Mouse (Mus musculus) forebrain, embryonic 14.5 days (tissue): ENCODE results near the gene Prex1. TPM values are rescaled to one million over a fixed set of nuclear protein-coding genes. Genes with fewer than 3 reads are reported as not detected.
"Not testable (repeated sequence)": the region's sequence is repeated elsewhere in the genome, so short reads cannot be mapped to it uniquely, and the experiment has no call there.

ENCODE experiments used
- ATAC-seq: fragments of 200-750 bp; cut with Nextera tagmentation; 2 replicates; pipeline ENCODE4 v1.8.0; 2017; ENCODE audit warnings: mild to moderate bottlenecking, moderate library complexity
- DNase-seq: peaks from one replicate; pipeline ENCODE4 v3.0.0-alpha.2; 2015; ENCODE audit warnings: low spot score
- H3K27ac ChIP-seq: fragments of 300-500 bp; sonication (generic); 2 replicates; pipeline ENCODE4 v1.5.1; 2014; ENCODE audit warnings: low read depth, mild to moderate bottlenecking, control low read depth, low read length, moderate library complexity
- H3K27me3 ChIP-seq: fragments of 300-500 bp; sonication (generic); replicated peaks from 2 replicates; pipeline ENCODE4 v1.6.1; 2014; ENCODE audit warnings: low read length, control low read depth, mixed read lengths; ENCODE audit not compliant: control insufficient read depth, insufficient read depth
- H3K36me3 ChIP-seq: fragments of 300-500 bp; sonication (generic); 2 replicates; pipeline ENCODE4 v1.6.1; 2014; ENCODE audit warnings: low read length, control low read depth; ENCODE audit not compliant: control insufficient read depth, insufficient read depth
- H3K4me1 ChIP-seq: fragments of 300-500 bp; sonication (generic); 2 replicates; pipeline ENCODE4 v1.6.1; 2014; ENCODE audit warnings: antibody characterized with exemption, low read length, control low read depth; ENCODE audit not compliant: control insufficient read depth, insufficient read depth
- H3K4me2 ChIP-seq: fragments of 300-500 bp; sonication (generic); 2 replicates; pipeline ENCODE4 v1.6.1; 2014; ENCODE audit warnings: mild to moderate bottlenecking, control low read depth, low read length
- H3K4me3 ChIP-seq: fragments of 300-500 bp; sonication (generic); 2 replicates; pipeline ENCODE4 v1.5.1; 2014; ENCODE audit warnings: low read depth, low read length, control low read depth
- H3K9ac ChIP-seq: fragments of 300-500 bp; sonication (generic); 2 replicates; pipeline ENCODE4 v1.6.1; 2014; ENCODE audit warnings: mild to moderate bottlenecking, low read length, control low read depth, moderate library complexity
- H3K9me3 ChIP-seq: fragments of 300-500 bp; sonication (generic); replicated peaks from 2 replicates; pipeline ENCODE4 v1.6.1; 2016; ENCODE audit warnings: low read length, control low read depth, mixed read lengths; ENCODE audit not compliant: control insufficient read depth
- WGBS: fragments of 180-500 bp; shearing (Covaris S2); extraction: QIAGEN DNeasy Blood & Tissue Kit; methylation state at CpG from one replicate; pipeline ENCODE4 v1.1.7; 2014; 5-methylcytosine and 5-hydroxymethylcytosine counted together
- polyA plus RNA-seq: library from polyadenylated mRNA; unstranded; fragments of >200 nt; fragmentation: Nextera tagmentation; extraction: Ambion mirVana; gene quantifications from 2 replicates; pipeline ENCODE4 v1.2.1, GENCODE M21; 2014

The Prex1 gene
- polyA plus RNA-seq, 1 experiment from 2014 or later, result 28.4 TPM

- WGBS, result 90% methylated on average over 5 of the region's 5 CpGs
- H3K27ac ChIP-seq, result no peak overlapping the region
- H3K4me1 ChIP-seq, result peaks cover 4% of the 10 kb centered on the region
- no peak overlapping the region for H3K9ac ChIP-seq
- H3K27me3 ChIP-seq, result peaks cover 11% of the 10 kb centered on the region
- DNase-seq (no peak), ATAC-seq (no peak)
- H3K9me3 ChIP-seq, result no peaks in the 10 kb centered on the region
- H3K4me2 ChIP-seq, result no peak overlapping the region
- no peaks in the 10 kb centered on the region for H3K36me3 ChIP-seq
- no peak overlapping the region for H3K4me3 ChIP-seq
These were observed 192.2 kb downstream of the Prex1 start for GRCm38 (mm10) chr2:166521461-166521860.

GRCm38 (mm10) chr2:166520536-166520935 is 193.1 kb downstream of the Prex1 start:
- Histone ChIP-seq H3K4me1 (peaks cover 4% of the 10 kb centered on the region), H3K9ac (no peak overlapping the region), H3K27ac (no peak overlapping the region), H3K4me3 (no peak overlapping the region), H3K4me2 (no peak overlapping the region), H3K9me3 (no peaks in the 10 kb centered on the region), H3K36me3 (no peaks in the 10 kb centered on the region), H3K27me3 (peaks cover 11% of the 10 kb centered on the region)
- DNase-seq (no peak), ATAC-seq (no peak)
- WGBS, result 91% methylated on average over 12 of the region's 12 CpGs

GRCm38 (mm10) chr2:166517392-166518174 is 196.0 kb downstream of the Prex1 start:
- H3K36me3 ChIP-seq, H3K4me3 ChIP-seq, H3K9me3 ChIP-seq, H3K9ac ChIP-seq, H3K27ac ChIP-seq, H3K4me1 ChIP-seq: not testable (repeated sequence)
- DNase-seq (peak; percentile 90), ATAC-seq (peak; percentile 85)
- WGBS, result under 1% methylated on average over 14 of the region's 17 CpGs
- Histone ChIP-seq H3K4me2 (peak overlapping the region; percentile 34; the same call in 1 of the 2 replicates), H3K27me3 (peaks cover 11% of the 10 kb centered on the region)

DNA sequence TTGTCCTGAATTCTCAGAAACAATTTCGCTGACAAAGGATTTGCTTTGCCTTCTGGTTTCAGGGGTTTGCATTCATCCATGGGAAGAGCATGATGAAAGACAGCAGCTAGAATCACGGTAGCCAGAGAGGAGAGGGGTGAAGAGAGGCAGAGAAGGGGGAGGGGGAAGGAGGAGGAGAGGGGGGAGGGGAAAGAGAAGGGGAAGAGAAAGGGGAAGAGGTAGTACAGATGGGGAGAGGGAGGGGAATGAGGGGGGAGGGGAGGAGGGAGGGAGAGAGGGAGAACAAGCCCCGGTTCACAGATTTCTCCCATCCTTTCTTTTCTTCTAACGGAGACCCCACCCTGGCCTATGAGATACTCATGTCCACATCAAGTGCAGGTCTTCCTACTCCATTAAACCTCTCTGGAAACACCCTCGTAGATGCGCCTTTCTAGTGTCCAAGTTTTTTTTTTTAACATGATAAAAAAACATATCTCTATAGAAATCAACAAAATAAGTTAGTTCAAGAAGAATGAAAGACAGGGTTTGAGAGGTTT is 196.7 kb downstream of the Prex1 start:
- DNase-seq (no peak), ATAC-seq (no peak)
- H3K36me3 ChIP-seq, result no peaks in the 10 kb centered on the region
- WGBS, result 17% methylated on average over 6 of the region's 6 CpGs
- peak overlapping the region; percentile 34; the same call in 1 of the 2 replicates for H3K4me2 ChIP-seq
- no peak overlapping the region for H3K27ac ChIP-seq
- H3K4me1 ChIP-seq, result peaks cover 4% of the 10 kb centered on the region
- no peak overlapping the region for H3K4me3 ChIP-seq
- H3K9ac ChIP-seq, result no peak overlapping the region
- peaks cover 11% of the 10 kb centered on the region for H3K27me3 ChIP-seq
- no peaks in the 10 kb centered on the region for H3K9me3 ChIP-seq

Other genes with a start within 250 kb of the Prex1 start
- 9.1 and 9.4 TPM in 2 replicates for gene Trp53rkb, start 78.7 kb upstream of the Prex1 start, polyA plus RNA-seq
- 2.6 and 3.4 TPM in 2 replicates for gene Arfgef2, start 91.8 kb upstream of the Prex1 start, polyA plus RNA-seq
- 137 and 138 TPM in 2 replicates for gene Cse1l, start 192.2 kb upstream of the Prex1 start, polyA plus RNA-seq